Mouse (Mus musculus): ENCODE data around the gene Gapdhs. TPM values are rescaled to one million over a fixed set of nuclear protein-coding genes. Genes with fewer than 3 reads are reported as not detected.

The Gapdhs gene
- polyA plus RNA-seq (2012; ENCODE audit: low replicate concordance): 0.08 TPM in 1 of 2 replicates, not detected in the other

GRCm38 (mm10) chr7:30743617-30744016, at the start of gene Gapdhs:
TSS of gene Gapdhs (minus strand) at chr7:30743681.

GRCm38 (mm10) chr7:30787377-30788022, 44.0 kb upstream of the Gapdhs start, which contains the start of gene Krtdap:
TSS of gene Krtdap (plus strand) at chr7:30787896.

GRCm38 (mm10) chr7:30763456-30763855, 20.0 kb upstream of the Gapdhs start, which contains the start of gene Dmkn:
TSS of gene Dmkn (plus strand) at chr7:30763756.

GRCm38 (mm10) chr7:30751086-30751669, 7.7 kb upstream of the Gapdhs start, which contains the start of gene Sbsn:
TSS of gene Sbsn (plus strand) at chr7:30751471.

GRCm38 (mm10) chr7:30729396-30730063, 14.0 kb downstream of the Gapdhs start, which contains the start of gene Tmem147:
TSS of gene Tmem147 (minus strand) at chr7:30729540.

GRCm38 (mm10) chr7:30711942-30712341, 31.5 kb downstream of the Gapdhs start, which contains the start of gene Atp4a:
TSS of gene Atp4a (plus strand) at chr7:30712209.

GRCm38 (mm10) chr7:30698589-30698988, 44.9 kb downstream of the Gapdhs start, which contains the start of gene 2200002J24Rik:
TSS of gene 2200002J24Rik (plus strand) at chr7:30698926.

Other genes with a start within 250 kb of the Gapdhs start
- gene Arhgap33, start 208.6 kb downstream of the Gapdhs start, polyA plus RNA-seq (2012; ENCODE audit: low replicate concordance): 24.7 and 45.7 TPM in 2 replicates
- gene Hspb6, start 191.5 kb downstream of the Gapdhs start, polyA plus RNA-seq (2012; ENCODE audit: low replicate concordance): 6.3 and 7.9 TPM in 2 replicates
- 15.7 and 16.7 TPM in 2 replicates for gene Proser3, start 191.4 kb downstream of the Gapdhs start, polyA plus RNA-seq (2012; ENCODE audit: low replicate concordance)
- gene Lin37, start 183.8 kb downstream of the Gapdhs start, polyA plus RNA-seq (2012; ENCODE audit: low replicate concordance): 80.4 and 94.2 TPM in 2 replicates
- 29.9 and 73.5 TPM in 2 replicates for gene U2af1l4, start 180.4 kb downstream of the Gapdhs start, polyA plus RNA-seq (2012; ENCODE audit: low replicate concordance)
- 4.2 and 4.6 TPM in 2 replicates for gene Gm49396, start 180.3 kb downstream of the Gapdhs start, polyA plus RNA-seq (2012; ENCODE audit: low replicate concordance)
- gene Psenen, start 180.1 kb downstream of the Gapdhs start, polyA plus RNA-seq (2012; ENCODE audit: low replicate concordance): 47.7 and 71.1 TPM in 2 replicates
- 14.3 and 26.5 TPM in 2 replicates for gene Igflr1, start 178.3 kb downstream of the Gapdhs start, polyA plus RNA-seq (2012; ENCODE audit: low replicate concordance)
- gene Kmt2b, start 155.0 kb downstream of the Gapdhs start, polyA plus RNA-seq (2012; ENCODE audit: low replicate concordance): 105 and 177 TPM in 2 replicates
- gene Zbtb32, start 144.8 kb downstream of the Gapdhs start, polyA plus RNA-seq (2012; ENCODE audit: low replicate concordance): 30.3 and 64.8 TPM in 2 replicates
- gene Upk1a, start 130.8 kb downstream of the Gapdhs start, polyA plus RNA-seq (2012; ENCODE audit: low replicate concordance): 0.25 and 0.83 TPM in 2 replicates
- 31.5 and 104 TPM in 2 replicates for gene Cox6b1, start 117.5 kb downstream of the Gapdhs start, polyA plus RNA-seq (2012; ENCODE audit: low replicate concordance)
- gene Etv2, start 107.8 kb downstream of the Gapdhs start, polyA plus RNA-seq (2012; ENCODE audit: low replicate concordance): not detected in 2 replicates
- 174 and 373 TPM in 2 replicates for gene Rbm42, start 93.4 kb downstream of the Gapdhs start, polyA plus RNA-seq (2012; ENCODE audit: low replicate concordance)
- 4.2 and 16.9 TPM in 2 replicates for gene Haus5, start 78.7 kb downstream of the Gapdhs start, polyA plus RNA-seq (2012; ENCODE audit: low replicate concordance)
- not detected in 2 replicates for gene Pmis2, start 72.1 kb downstream of the Gapdhs start, polyA plus RNA-seq (2012; ENCODE audit: low replicate concordance)
- not detected in 2 replicates for gene 2200002J24Rik, start 44.8 kb downstream of the Gapdhs start, polyA plus RNA-seq (2012; ENCODE audit: low replicate concordance)
- 0.21 and 0.42 TPM in 2 replicates for gene Atp4a, start 31.5 kb downstream of the Gapdhs start, polyA plus RNA-seq (2012; ENCODE audit: low replicate concordance)
- 45.8 and 81.6 TPM in 2 replicates for gene Tmem147, start 14.1 kb downstream of the Gapdhs start, polyA plus RNA-seq (2012; ENCODE audit: low replicate concordance)
- 0.57 and 0.62 TPM in 2 replicates for gene Sbsn, start 7.8 kb upstream of the Gapdhs start, polyA plus RNA-seq (2012; ENCODE audit: low replicate concordance)
- not detected in 2 replicates for gene Dmkn, start 20.1 kb upstream of the Gapdhs start, polyA plus RNA-seq (2012; ENCODE audit: low replicate concordance)
- not detected in 2 replicates for gene Krtdap, start 44.2 kb upstream of the Gapdhs start, polyA plus RNA-seq (2012; ENCODE audit: low replicate concordance)
- gene Ffar2, start 80.1 kb upstream of the Gapdhs start, polyA plus RNA-seq (2012; ENCODE audit: low replicate concordance): 14.6 and 29.3 TPM in 2 replicates
- 0.22 and 0.35 TPM in 2 replicates for gene Ffar3, start 112.5 kb upstream of the Gapdhs start, polyA plus RNA-seq (2012; ENCODE audit: low replicate concordance)
- 15.4 and 23.8 TPM in 2 replicates for gene Ffar1, start 117.9 kb upstream of the Gapdhs start, polyA plus RNA-seq (2012; ENCODE audit: low replicate concordance)
- 64.8 and 456 TPM in 2 replicates for gene Cd22, start 136.7 kb upstream of the Gapdhs start, polyA plus RNA-seq (2012; ENCODE audit: low replicate concordance)
- 2.7 and 3.1 TPM in 2 replicates for gene Mag, start 171.2 kb upstream of the Gapdhs start, polyA plus RNA-seq (2012; ENCODE audit: low replicate concordance)
- gene Hamp2, start 181.0 kb upstream of the Gapdhs start, polyA plus RNA-seq (2012; ENCODE audit: low replicate concordance): not detected in 2 replicates
- not detected in 2 replicates for gene Hamp, start 200.4 kb upstream of the Gapdhs start, polyA plus RNA-seq (2012; ENCODE audit: low replicate concordance)
- gene Usf2, start 213.1 kb upstream of the Gapdhs start, polyA plus RNA-seq (2012; ENCODE audit: low replicate concordance): 151 and 188 TPM in 2 replicates
- gene Lsr, start 229.8 kb upstream of the Gapdhs start, polyA plus RNA-seq (2012; ENCODE audit: low replicate concordance): 4.8 and 9.2 TPM in 2 replicates
- 0.07 and 0.18 TPM in 2 replicates for gene Fam187b, start 230.1 kb upstream of the Gapdhs start, polyA plus RNA-seq (2012; ENCODE audit: low replicate concordance)